Mouse (Mus musculus) lung, postnatal 4 days (tissue): ENCODE data around the gene Gm43191.
"Not testable (repeated sequence)": the region's sequence is repeated elsewhere in the genome, so short reads cannot be mapped to it uniquely, and the experiment has no call there.

Experiments
- DNase-seq, 2 experiments: peaks; one replicate each; pipeline ENCODE4 v3.0.0; 2021

The Gm43191 gene

GRCm38 (mm10) chr3:116661288-116661869 lies 19.7 kb downstream of the Gm43191 start:
- no peak for DNase-seq

GRCm38 (mm10) chr3:116659856-116660430 lies 21.1 kb downstream of the Gm43191 start:
- no peak for DNase-seq

GRCm38 (mm10) chr3:116658928-116659565 lies 22.0 kb downstream of the Gm43191 start:
- DNase-seq: no peak

- DNase-seq: no peak
These were observed 24.7 kb downstream of the Gm43191 start for GRCm38 (mm10) chr3:116656184-116656965.

GRCm38 (mm10) chr3:116654051-116654450 lies 27.0 kb downstream of the Gm43191 start:
- DNase-seq: not testable (repeated sequence)

- no peak for DNase-seq
These were observed 27.6 kb downstream of the Gm43191 start for GRCm38 (mm10) chr3:116653278-116653945.

- no peak for DNase-seq
These were observed 29.0 kb downstream of the Gm43191 start for GRCm38 (mm10) chr3:116652033-116652446.

- no peak for DNase-seq
These were observed 30.4 kb downstream of the Gm43191 start for GRCm38 (mm10) chr3:116650698-116651097.

- DNase-seq: no peak
These were observed 32.3 kb downstream of the Gm43191 start for GRCm38 (mm10) chr3:116648805-116649204.

- no peak for DNase-seq
These were observed 34.7 kb downstream of the Gm43191 start for GRCm38 (mm10) chr3:116646387-116646786.

- DNase-seq: no peak
These were observed 38.7 kb downstream of the Gm43191 start for GRCm38 (mm10) chr3:116642373-116642772.

GRCm38 (mm10) chr3:116641811-116642371 lies 39.2 kb downstream of the Gm43191 start:
- no peak for DNase-seq

GRCm38 (mm10) chr3:116640024-116640423 lies 41.0 kb downstream of the Gm43191 start:
- no peak for DNase-seq

- no peak for DNase-seq
These were observed 42.5 kb downstream of the Gm43191 start for GRCm38 (mm10) chr3:116638572-116638971.

- DNase-seq: no peak
These were observed 43.2 kb downstream of the Gm43191 start for GRCm38 (mm10) chr3:116637693-116638476.

- no peak for DNase-seq
These were observed 45.3 kb downstream of the Gm43191 start for GRCm38 (mm10) chr3:116635799-116636198.

- DNase-seq: no peak
These were observed 46.2 kb downstream of the Gm43191 start for GRCm38 (mm10) chr3:116634853-116635252.

- DNase-seq: no peak
These were observed 47.0 kb downstream of the Gm43191 start for GRCm38 (mm10) chr3:116634091-116634490.

GRCm38 (mm10) chr3:116632971-116633370 lies 48.1 kb downstream of the Gm43191 start:
- DNase-seq: no peak

- DNase-seq: no peak
These were observed 49.6 kb downstream of the Gm43191 start for GRCm38 (mm10) chr3:116631459-116631858.

GRCm38 (mm10) chr3:116622641-116623040 lies 58.4 kb downstream of the Gm43191 start:
- DNase-seq: no peak
